Mouse (Mus musculus): ENCODE measurements around the gene Cyfip1.

- TF ChIP-seq CTCF (IDR thresholded peaks at IDR 0.05; ENCODE audit: low read depth) (no peak), EP300 (IDR thresholded peaks at IDR 0.05; ENCODE audit: low read depth) (no peak)
These were observed 11.2 kb downstream of the Cyfip1 start for GRCm38 (mm10) chr7:55852787-55853186.

Data from liver, embryonic 14.5 days (tissue).